Mouse (Mus musculus): ENCODE results near the gene Rad23b. TPM values are rescaled to one million over a fixed set of nuclear protein-coding genes. Genes with fewer than 3 reads are reported as not detected.
"Not testable (repeated sequence)": the region's sequence is repeated elsewhere in the genome, so short reads cannot be mapped to it uniquely, and the experiment has no call there.

Gene Rad23b
- total and polyA plus RNA-seq, 2 experiments from 2014 or later = 48.8 to 179 TPM

- ATAC-seq (ENCODE audit: insufficient read depth, low read depth) = no peak
- WGBS = 62% methylated on average over 4 of the region's 4 CpGs
Measured at GRCm38 (mm10) chr4:55325786-55326518, 23.9 kb upstream of the Rad23b start.

GRCm38 (mm10) chr4:55327508-55327907, 22.3 kb upstream of the Rad23b start:
- Histone ChIP-seq H3K4me1 (ENCODE audit: control insufficient read depth, insufficient read depth) (no peaks in the 10 kb centered on the region), H3K9me3 (replicated peaks; ENCODE audit: control insufficient read depth, low read length) (no peaks in the 10 kb centered on the region), H3K36me3 (replicated peaks; ENCODE audit: control insufficient read depth, insufficient read depth, low read length) (no peaks in the 10 kb centered on the region), H3K27me3 (ENCODE audit: control insufficient read depth, insufficient read depth, low read length) (no peaks in the 10 kb centered on the region), H3K4me3 (ENCODE audit: low read depth, low read length) (no peak overlapping the region), H3K4me2 (ENCODE audit: low read depth, low read length) (no peak overlapping the region), H3K9ac (replicated peaks; ENCODE audit: low read depth, low read length) (no peak overlapping the region), H3K27ac (ENCODE audit: low read depth) (no peak overlapping the region)
- WGBS = 53% methylated on average over 4 of the region's 4 CpGs
- TF ChIP-seq CTCF (IDR thresholded peaks at IDR 0.05; ENCODE audit: low read depth) (no peak), EP300 (IDR thresholded peaks at IDR 0.05; ENCODE audit: low read depth) (no peak)
- ATAC-seq (ENCODE audit: insufficient read depth, low read depth) (no peak), DNase-seq (ENCODE audit: low spot score) (no peak)

More at GRCm38 (mm10) chr4:55325786-55326518, 23.9 kb upstream of the Rad23b start:
- Histone ChIP-seq H3K27me3 (ENCODE audit: control insufficient read depth, insufficient read depth, low read length) (no peaks in the 10 kb centered on the region), H3K9ac (replicated peaks; ENCODE audit: low read depth, low read length) (no peak overlapping the region), H3K36me3 (replicated peaks; ENCODE audit: control insufficient read depth, insufficient read depth, low read length) (no peaks in the 10 kb centered on the region), H3K4me2 (ENCODE audit: low read depth, low read length) (no peak overlapping the region), H3K4me1 (ENCODE audit: control insufficient read depth, insufficient read depth) (no peaks in the 10 kb centered on the region), H3K27ac (ENCODE audit: low read depth) (no peak overlapping the region), H3K4me3 (ENCODE audit: low read depth, low read length) (no peak overlapping the region), H3K9me3 (replicated peaks; ENCODE audit: control insufficient read depth, low read length) (no peaks in the 10 kb centered on the region)
- no peak for TF ChIP-seq EP300 (IDR thresholded peaks at IDR 0.05; ENCODE audit: low read depth)
- no peak for DNase-seq (ENCODE audit: low spot score)

GRCm38 (mm10) chr4:55328471-55328870, 21.4 kb upstream of the Rad23b start:
- no peak for ATAC-seq (ENCODE audit: insufficient read depth, low read depth)
- TF ChIP-seq CTCF (IDR thresholded peaks at IDR 0.05; ENCODE audit: low read depth) (no peak), EP300 (IDR thresholded peaks at IDR 0.05; ENCODE audit: low read depth) (no peak)
- Histone ChIP-seq H3K4me2 (ENCODE audit: low read depth, low read length) (no peak overlapping the region), H3K4me3 (ENCODE audit: low read depth, low read length) (no peak overlapping the region), H3K27ac (ENCODE audit: low read depth) (no peak overlapping the region), H3K9me3 (replicated peaks; ENCODE audit: control insufficient read depth, low read length) (no peaks in the 10 kb centered on the region), H3K4me1 (ENCODE audit: control insufficient read depth, insufficient read depth) (no peaks in the 10 kb centered on the region), H3K27me3 (ENCODE audit: control insufficient read depth, insufficient read depth, low read length) (no peaks in the 10 kb centered on the region), H3K9ac (replicated peaks; ENCODE audit: low read depth, low read length) (no peak overlapping the region), H3K36me3 (replicated peaks; ENCODE audit: control insufficient read depth, insufficient read depth, low read length) (no peaks in the 10 kb centered on the region)
- WGBS = 91% methylated on average over 11 of the region's 11 CpGs
- DNase-seq (ENCODE audit: low spot score) = no peak

- not testable (repeated sequence) for ATAC-seq (ENCODE audit: insufficient read depth, low read depth)
- 90% methylated on average over 6 of the region's 7 CpGs for WGBS
Measured at GRCm38 (mm10) chr4:55328928-55329327, 20.9 kb upstream of the Rad23b start.

GRCm38 (mm10) chr4:55329621-55330346, 20.1 kb upstream of the Rad23b start:
- Histone ChIP-seq H3K9ac (replicated peaks; ENCODE audit: low read depth, low read length) (no peak overlapping the region), H3K4me1 (ENCODE audit: control insufficient read depth, insufficient read depth) (no peaks in the 10 kb centered on the region), H3K36me3 (replicated peaks; ENCODE audit: control insufficient read depth, insufficient read depth, low read length) (no peaks in the 10 kb centered on the region), H3K9me3 (replicated peaks; ENCODE audit: control insufficient read depth, low read length) (no peaks in the 10 kb centered on the region), H3K4me2 (ENCODE audit: low read depth, low read length) (no peak overlapping the region), H3K4me3 (ENCODE audit: low read depth, low read length) (no peak overlapping the region), H3K27me3 (ENCODE audit: control insufficient read depth, insufficient read depth, low read length) (no peaks in the 10 kb centered on the region), H3K27ac (ENCODE audit: low read depth) (no peak overlapping the region)
- ATAC-seq (ENCODE audit: insufficient read depth, low read depth) = no peak
- no peak for DNase-seq (ENCODE audit: low spot score)
- WGBS = 63% methylated on average over 8 of the region's 8 CpGs
- no peak for TF ChIP-seq EP300 (IDR thresholded peaks at IDR 0.05; ENCODE audit: low read depth)
- no peak for TF ChIP-seq CTCF (IDR thresholded peaks at IDR 0.05; ENCODE audit: low read depth)

More at GRCm38 (mm10) chr4:55328928-55329327, 20.9 kb upstream of the Rad23b start:
- not testable (repeated sequence) for H3K4me2 ChIP-seq (ENCODE audit: low read depth, low read length); H3K4me1 ChIP-seq (ENCODE audit: control insufficient read depth, insufficient read depth); H3K9ac ChIP-seq (replicated peaks; ENCODE audit: low read depth, low read length); H3K27ac ChIP-seq (ENCODE audit: low read depth); H3K9me3 ChIP-seq (replicated peaks; ENCODE audit: control insufficient read depth, low read length); DNase-seq (ENCODE audit: low spot score); H3K27me3 ChIP-seq (ENCODE audit: control insufficient read depth, insufficient read depth, low read length); H3K4me3 ChIP-seq (ENCODE audit: low read depth, low read length); H3K36me3 ChIP-seq (replicated peaks; ENCODE audit: control insufficient read depth, insufficient read depth, low read length)
